Mouse (Mus musculus): ENCODE results near the gene Acot8.

DNA sequence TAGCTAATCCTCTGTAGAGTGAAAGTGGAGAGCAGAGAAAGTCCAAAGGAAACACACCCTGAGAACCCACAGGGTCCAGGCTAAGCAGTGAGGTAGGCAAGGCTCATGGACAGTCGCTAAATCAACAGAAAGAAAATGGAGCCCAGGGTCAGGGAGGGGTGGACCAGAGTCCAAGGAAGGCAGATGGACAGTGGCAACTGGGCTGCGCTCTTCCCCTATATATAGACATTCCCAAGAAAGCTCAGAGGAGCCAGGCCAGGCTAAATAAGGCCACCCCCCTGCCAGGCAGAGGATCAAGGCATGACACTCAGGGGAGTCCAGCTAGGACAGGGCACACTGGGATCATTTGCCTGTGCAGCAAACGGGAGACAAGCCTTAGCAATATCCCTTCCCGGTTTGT lies 22.8 kb downstream of the Acot8 start:
- TF ChIP-seq CTCF (IDR thresholded peaks at IDR 0.05; ENCODE audit: borderline replicate concordance, insufficient read depth, low read depth, low read length) (no peak), POLR2A (IDR thresholded peaks at IDR 0.05; ENCODE audit: borderline replicate concordance, insufficient read depth, low read length) (no peak)

Data from cerebellum, adult 2 months (tissue).